ENCODE assay signal across 36 mouse cellular contexts in the genomic region with DNA sequence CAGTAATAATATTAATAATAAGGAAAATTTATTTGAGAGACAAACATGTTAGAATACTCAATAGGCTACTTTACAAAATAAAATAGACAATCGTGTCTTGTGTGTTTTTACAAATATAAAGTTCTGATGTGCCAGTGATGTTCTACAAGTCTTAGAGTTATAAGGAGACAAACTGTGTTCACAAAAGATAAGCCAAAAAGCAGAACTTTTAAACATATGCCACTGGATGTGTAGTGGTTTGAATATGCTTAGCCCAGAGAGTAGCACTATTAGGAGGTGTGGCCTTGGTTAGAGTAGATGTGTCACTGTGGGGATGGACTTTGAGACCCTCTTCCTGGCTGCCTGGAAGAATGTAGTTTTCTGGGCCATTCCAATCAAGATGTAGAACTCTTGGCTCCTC. TPM values are rescaled to one million over a fixed set of nuclear protein-coding genes. Genes with fewer than 3 reads are reported as not detected.
"Had no signal": no experiment of that assay in that cellular context is flagged by ENCODE, and none has a peak within 500 bp of the region (broad histone marks: within the 10 kb centered on the region; RNA-seq: fewer than 3 reads in every experiment).

No protein-coding gene starts in this region.

- H3K27ac ChIP-seq: limb, embryonic 10.5 days; limb, embryonic 12.5 days; limb, embryonic 13.5 days; limb, embryonic 15.5 days; liver, embryonic 12.5 days; liver, embryonic 13.5 days; liver, embryonic 14.5 days; liver, embryonic 15.5 days; lung, embryonic 15.5 days; macrophage; midbrain, embryonic 10.5 days; midbrain, embryonic 12.5 days; midbrain, embryonic 13.5 days; midbrain, embryonic 15.5 days; neural tube, embryonic 12.5 days; neural tube, embryonic 13.5 days had no signal

- H3K4me3 ChIP-seq: limb, embryonic 10.5 days; limb, embryonic 12.5 days; limb, embryonic 13.5 days; limb, embryonic 15.5 days; liver, embryonic 12.5 days; liver, embryonic 13.5 days; liver, embryonic 15.5 days; lung, embryonic 15.5 days; megakaryocyte, embryonic 14.5 days; midbrain, embryonic 10.5 days; midbrain, embryonic 12.5 days; midbrain, embryonic 13.5 days; midbrain, embryonic 15.5 days; myocyte; neural tube, embryonic 12.5 days; neural tube, embryonic 13.5 days had no signal

- H3K4me1 ChIP-seq: limb, embryonic 10.5 days; limb, embryonic 12.5 days; limb, embryonic 13.5 days; limb, embryonic 15.5 days; liver, embryonic 12.5 days; liver, embryonic 13.5 days; liver, embryonic 15.5 days; lung, embryonic 15.5 days; midbrain, embryonic 10.5 days; midbrain, embryonic 12.5 days; midbrain, embryonic 13.5 days; midbrain, embryonic 15.5 days; neural tube, embryonic 12.5 days; neural tube, embryonic 13.5 days had no signal

- H3K4me2 ChIP-seq: limb, embryonic 12.5 days; limb, embryonic 13.5 days; limb, embryonic 15.5 days; liver, embryonic 11.5 days; liver, embryonic 12.5 days; liver, embryonic 13.5 days; liver, embryonic 15.5 days; lung, embryonic 14.5 days; lung, embryonic 15.5 days; midbrain, embryonic 11.5 days; midbrain, embryonic 12.5 days; midbrain, embryonic 13.5 days; midbrain, embryonic 15.5 days; neural tube, embryonic 12.5 days; neural tube, embryonic 13.5 days had no signal

- ATAC-seq: liver, embryonic 12.5 days; liver, postnatal 0 days; lung, postnatal 0 days; midbrain, embryonic 13.5 days; midbrain, embryonic 15.5 days; midbrain, embryonic 16.5 days had no signal

- DNase-seq: left cerebral cortex, postnatal 4 days; liver; liver, embryonic 13.5 days; liver, postnatal 0 days; lung, adult 18-20 months; lung, adult 2 months; lung, embryonic 14.5 days; lung, postnatal 10 days; lung, postnatal 14 days; lung, postnatal 36 days; lung, postnatal 4 days; midbrain, embryonic 14.5 days had no signal

- H3K9me3 ChIP-seq: limb, embryonic 10.5 days; limb, embryonic 12.5 days; limb, embryonic 13.5 days; limb, embryonic 15.5 days; liver, embryonic 12.5 days; liver, embryonic 13.5 days; liver, embryonic 15.5 days; lung, embryonic 15.5 days; megakaryocyte, embryonic 14.5 days; midbrain, embryonic 10.5 days; midbrain, embryonic 12.5 days; midbrain, embryonic 13.5 days; midbrain, embryonic 15.5 days; neural tube, embryonic 12.5 days; neural tube, embryonic 13.5 days had no signal

- H3K9ac ChIP-seq: limb, embryonic 12.5 days; limb, embryonic 13.5 days; limb, embryonic 15.5 days; liver, embryonic 12.5 days; liver, embryonic 13.5 days; liver, embryonic 14.5 days; liver, embryonic 15.5 days; liver, postnatal 0 days; lung, embryonic 14.5 days; lung, embryonic 15.5 days; midbrain, embryonic 12.5 days; midbrain, embryonic 13.5 days; midbrain, embryonic 15.5 days; neural tube, embryonic 12.5 days; neural tube, embryonic 13.5 days had no signal

- H3K27me3 ChIP-seq: limb, embryonic 12.5 days; limb, embryonic 13.5 days; limb, embryonic 15.5 days; liver, embryonic 12.5 days; liver, embryonic 13.5 days; liver, embryonic 15.5 days; lung, embryonic 15.5 days; megakaryocyte, embryonic 14.5 days; midbrain, embryonic 12.5 days; midbrain, embryonic 13.5 days; midbrain, embryonic 15.5 days; neural tube, embryonic 12.5 days; neural tube, embryonic 13.5 days had no signal

- H3K36me3 ChIP-seq: midbrain, embryonic 15.5 days had no signal

RNA-seq across cellular contexts. Expression of a gene that starts 32.9 kb away (rescaled TPM):
- total RNA-seq: megakaryocyte progenitor cell, adult 5-6 weeks; megakaryocyte, adult 5-6 weeks; monocyte, adult 5-6 weeks had no signal
